Mouse (Mus musculus): ENCODE data around the gene Olfr655.

The Olfr655 gene

GRCm38 (mm10) chr7:104601679-104602078 lies at the start of gene Olfr655:
TSS of gene Olfr655 (minus strand) at chr7:104601779.
- no peak for DNase-seq

GRCm38 (mm10) chr7:104646841-104647482 lies 45.4 kb upstream of the Olfr655 start, which contains the start of gene Olfr658:
TSS of gene Olfr658 (minus strand) at chr7:104647305.
- DNase-seq = peak; percentile 9 to 38

- DNase-seq = no peak
Measured at GRCm38 (mm10) chr7:104624494-104624893, 22.9 kb upstream of the Olfr655 start, which contains the start of gene Olfr657. TSS of gene Olfr657 (plus strand) at chr7:104624794.

- no peak for DNase-seq
Measured at GRCm38 (mm10) chr7:104613655-104614054, 12.1 kb upstream of the Olfr655 start, which contains the start of gene Olfr656. TSS of gene Olfr656 (plus strand) at chr7:104613955.

- DNase-seq = no peak
Measured at GRCm38 (mm10) chr7:104604727-104605126, 3.1 kb upstream of the Olfr655 start.

GRCm38 (mm10) chr7:104603173-104603572 lies 1.6 kb upstream of the Olfr655 start:
- peak in 1 of 2 experiments; percentile 59 for DNase-seq

- no peak for DNase-seq
Measured at GRCm38 (mm10) chr7:104588274-104588673, 13.3 kb downstream of the Olfr655 start.

GRCm38 (mm10) chr7:104586725-104587124 lies 14.9 kb downstream of the Olfr655 start, which contains the start of gene Olfr654:
TSS of gene Olfr654 (plus strand) at chr7:104587025.
- DNase-seq = no peak

- DNase-seq = no peak
Measured at GRCm38 (mm10) chr7:104581429-104581828, 20.1 kb downstream of the Olfr655 start.

GRCm38 (mm10) chr7:104580846-104581245 lies 20.7 kb downstream of the Olfr655 start:
- no peak for DNase-seq

GRCm38 (mm10) chr7:104577014-104577413 lies 24.6 kb downstream of the Olfr655 start, which contains the start of gene Olfr653:
TSS of gene Olfr653 (plus strand) at chr7:104577314.
- no peak for DNase-seq

- no peak for DNase-seq
Measured at GRCm38 (mm10) chr7:104560601-104561000, 41.0 kb downstream of the Olfr655 start, which contains the start of gene Olfr652. TSS of gene Olfr652 (plus strand) at chr7:104560901.

- no peak for DNase-seq
Measured at GRCm38 (mm10) chr7:104552700-104553099, 48.9 kb downstream of the Olfr655 start.

GRCm38 (mm10) chr7:104549833-104550232 lies 51.7 kb downstream of the Olfr655 start, which contains the start of gene Olfr651:
TSS of gene Olfr651 (plus strand) at chr7:104550133.
- DNase-seq = no peak
